Mouse (Mus musculus): ENCODE data around the gene Cbs. TPM values are rescaled to one million over a fixed set of nuclear protein-coding genes. Genes with fewer than 3 reads are reported as not detected.

Cbs gene
- polyA plus RNA-seq, 1 experiment: 1.2 TPM

DNA sequence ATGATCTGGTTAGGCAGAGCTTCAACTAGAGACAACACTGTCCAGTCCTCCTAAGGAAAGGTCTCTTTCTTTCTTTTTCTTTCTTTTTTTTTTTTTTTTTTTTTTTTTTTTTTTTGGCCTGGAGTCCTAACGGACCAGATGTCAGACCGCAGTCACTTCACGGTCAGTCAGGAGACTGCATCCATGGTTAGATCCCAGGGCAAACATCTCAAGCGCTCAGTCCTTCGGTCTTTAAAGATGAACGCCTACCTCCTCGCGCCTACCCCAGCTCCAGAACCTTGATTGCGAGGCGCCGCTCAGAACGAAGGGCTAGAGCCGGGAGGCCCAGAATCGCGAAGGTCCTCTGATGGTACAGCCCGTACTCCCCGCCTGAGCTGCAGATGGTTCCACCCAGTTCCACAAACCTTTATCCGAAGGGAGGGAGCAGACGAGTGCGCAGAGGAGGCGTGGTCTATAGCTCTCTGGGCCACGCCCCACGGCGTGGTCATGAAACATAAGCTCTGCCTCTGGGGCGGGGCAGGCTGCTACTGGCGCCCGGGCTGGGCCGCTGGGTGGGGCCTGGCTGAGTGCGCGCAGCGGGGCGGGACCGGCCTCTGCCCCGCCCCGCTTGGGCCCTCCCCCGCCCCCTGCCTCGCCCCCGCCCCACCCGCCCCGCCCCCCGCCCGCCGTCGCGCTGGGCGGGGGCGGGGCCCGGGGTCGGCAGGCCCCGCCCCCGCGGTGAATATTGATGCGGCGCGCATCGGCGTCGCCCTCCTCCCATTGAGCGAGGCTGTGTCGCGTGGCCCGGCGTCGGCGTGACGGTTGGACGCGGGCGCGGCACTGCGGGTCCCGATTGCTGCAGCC lies 72.8 kb downstream of the Cbs start, which contains the start of gene Pknox1:
Gene Pknox1 (plus strand): TSS at position 720 of the 843 bp plus-strand sequence.
- H3K4me1 ChIP-seq (ENCODE audit: control insufficient read depth, insufficient read depth, insufficient read length, low read length): peaks cover 6% of the 10 kb centered on the region; the same call in 1 of the 2 replicates
- H3K27me3 ChIP-seq (ENCODE audit: control insufficient read depth, insufficient read depth, low read length): no peaks in the 10 kb centered on the region
- H3K36me3 ChIP-seq (ENCODE audit: control insufficient read depth, insufficient read depth, low read length): no peaks in the 10 kb centered on the region
- H3K4me3 ChIP-seq (ENCODE audit: low read depth, low read length): peak within 1 kb of the TSS; percentile 100
- TF ChIP-seq CTCF (IDR thresholded peaks at IDR 0.05; ENCODE audit: extremely low read depth, insufficient read length, insufficient replicate concordance, low read depth, low read length) (no peak), POLR2A (IDR thresholded peaks at IDR 0.05; ENCODE audit: low read depth, low read length) (no peak)
- peak within 1 kb of the TSS; percentile 89 for H3K27ac ChIP-seq (ENCODE audit: insufficient read depth, low read depth, low read length)
- under 1% methylated on average over 72 of the region's 72 CpGs for WGBS

DNA sequence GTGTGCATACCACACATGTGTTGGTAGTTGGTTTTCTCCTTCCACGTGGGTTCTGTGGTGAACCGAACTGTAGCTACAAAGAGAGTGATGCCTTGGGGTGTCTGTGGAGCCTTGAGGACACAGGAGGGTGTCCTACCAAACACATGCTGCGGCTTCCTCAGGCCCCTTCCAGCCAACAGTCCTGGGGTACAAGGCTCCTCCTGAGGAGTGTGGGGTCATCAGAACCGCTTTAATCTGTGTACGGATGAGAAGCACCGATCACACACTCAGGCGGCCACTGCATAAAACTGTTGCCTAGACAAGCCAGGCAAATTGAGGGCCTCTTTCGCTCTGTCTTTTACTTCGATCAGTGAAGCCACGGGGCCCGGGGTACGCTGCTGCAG lies 73.4 kb downstream of the Cbs start:
- H3K36me3 ChIP-seq (ENCODE audit: control insufficient read depth, insufficient read depth, low read length): no peaks in the 10 kb centered on the region
- H3K27me3 ChIP-seq (ENCODE audit: control insufficient read depth, insufficient read depth, low read length): no peaks in the 10 kb centered on the region
- H3K4me3 ChIP-seq (ENCODE audit: low read depth, low read length): peak overlapping the region; percentile 79
- peak overlapping the region; percentile 89 for H3K27ac ChIP-seq (ENCODE audit: insufficient read depth, low read depth, low read length)
- TF ChIP-seq POLR2A (IDR thresholded peaks at IDR 0.05; ENCODE audit: low read depth, low read length) (no peak), CTCF (IDR thresholded peaks at IDR 0.05; ENCODE audit: extremely low read depth, insufficient read length, insufficient replicate concordance, low read depth, low read length) (no peak)
- H3K4me1 ChIP-seq (ENCODE audit: control insufficient read depth, insufficient read depth, insufficient read length, low read length): peaks cover 6% of the 10 kb centered on the region; the same call in 1 of the 2 replicates
- WGBS: 16% methylated on average over 12 of the region's 12 CpGs

DNA sequence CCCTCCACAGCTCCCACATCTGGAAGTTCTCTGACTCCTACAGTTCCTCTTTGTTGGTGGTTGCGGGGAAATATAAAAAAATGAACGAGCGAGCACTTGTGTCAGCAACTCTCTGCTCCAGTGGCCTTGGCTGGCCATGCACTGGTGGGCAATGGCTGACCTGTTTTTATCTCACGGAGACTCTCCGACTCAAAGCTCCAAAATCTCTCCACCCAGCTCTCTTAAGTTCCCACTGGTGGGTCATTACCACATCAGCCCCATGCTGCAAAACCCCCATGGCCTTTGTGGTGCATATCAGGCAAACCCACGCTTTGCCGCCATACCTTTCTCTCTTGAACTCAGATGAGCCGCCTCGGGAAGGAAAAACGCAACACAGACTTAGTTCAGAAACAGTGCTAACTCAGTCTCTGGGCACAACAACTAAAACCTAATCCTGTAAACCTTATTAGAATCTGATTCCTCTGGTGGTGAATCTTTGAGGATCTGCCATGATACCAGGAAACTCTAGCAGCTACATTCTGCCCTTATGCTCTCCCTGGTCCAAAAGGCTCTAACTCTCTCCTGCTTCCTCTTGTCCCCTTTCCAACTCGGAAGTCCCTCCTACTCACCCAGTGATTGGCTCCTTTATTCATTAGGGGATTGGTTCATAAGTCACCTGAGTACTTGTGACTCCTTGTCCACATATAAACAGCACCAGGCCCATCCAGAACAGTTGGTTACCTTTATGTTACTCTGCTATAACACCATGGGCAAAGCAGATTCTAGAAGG lies 77.8 kb downstream of the Cbs start:
- Histone ChIP-seq H3K36me3 (ENCODE audit: control insufficient read depth, insufficient read depth, low read length) (no peaks in the 10 kb centered on the region), H3K4me3 (ENCODE audit: low read depth, low read length) (no peak overlapping the region), H3K27ac (ENCODE audit: insufficient read depth, low read depth, low read length) (no peak overlapping the region), H3K27me3 (ENCODE audit: control insufficient read depth, insufficient read depth, low read length) (no peaks in the 10 kb centered on the region), H3K4me1 (ENCODE audit: control insufficient read depth, insufficient read depth, insufficient read length, low read length) (peaks cover 14% of the 10 kb centered on the region; the same call in 1 of the 2 replicates)
- 86% methylated on average over 11 of the region's 11 CpGs for WGBS
- TF ChIP-seq POLR2A (IDR thresholded peaks at IDR 0.05; ENCODE audit: low read depth, low read length) (no peak), CTCF (IDR thresholded peaks at IDR 0.05; ENCODE audit: extremely low read depth, insufficient read length, insufficient replicate concordance, low read depth, low read length) (no peak)

Other genes starting within 250 kb of the Cbs start
- 13.5 and 25.4 TPM in 2 replicates for gene Wdr4, start 117.3 kb downstream of the Cbs start, polyA plus RNA-seq (2012; rRNA removed)
- 156 and 168 TPM in 2 replicates for gene Ndufv3, start 117.1 kb downstream of the Cbs start, polyA plus RNA-seq (2012; rRNA removed)
- gene Pknox1, start 72.5 kb downstream of the Cbs start, polyA plus RNA-seq (2012; rRNA removed): 8.1 and 15.2 TPM in 2 replicates
- 10.1 and 19.1 TPM in 2 replicates for gene U2af1, start 21.7 kb upstream of the Cbs start, polyA plus RNA-seq (2012; rRNA removed)
- not detected in 2 replicates for gene Cryaa, start 40.6 kb upstream of the Cbs start, polyA plus RNA-seq (2012; rRNA removed)
- gene Sik1, start 218.6 kb upstream of the Cbs start, polyA plus RNA-seq (2012; rRNA removed): 8.0 and 16.9 TPM in 2 replicates

Data from small intestine, adult 2 months (tissue).